Mouse (Mus musculus) liver (tissue): ENCODE measurements around the gene Dut.
"Not testable (repeated sequence)": the region's sequence is repeated elsewhere in the genome, so short reads cannot be mapped to it uniquely, and the experiment has no call there.

Experiments
- DNase-seq: peaks from one replicate; pipeline ENCODE4 v3.0.0-alpha.2; 2020; ENCODE audit warnings: mixed read lengths

Dut gene

DNA sequence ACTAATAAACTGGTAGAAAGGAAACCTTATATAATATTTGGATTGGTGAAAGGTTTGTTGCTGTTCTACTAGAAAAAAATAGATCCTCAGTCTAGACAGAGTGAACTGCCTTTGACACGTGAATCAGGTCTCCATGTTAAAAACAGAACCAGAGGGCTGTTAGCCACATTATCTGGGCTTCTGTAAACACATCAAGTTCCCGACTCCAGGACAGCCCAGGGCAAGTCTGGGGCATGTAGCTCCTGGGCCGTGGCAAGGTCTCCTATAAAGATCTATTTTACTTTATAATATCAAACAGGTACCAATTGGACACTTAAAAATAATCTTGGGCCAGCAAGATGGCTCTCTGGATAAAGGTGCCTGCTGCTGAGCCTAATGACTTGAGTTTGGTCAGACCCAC lies 8.9 kb downstream of the Dut start:
- DNase-seq = no peak

DNA sequence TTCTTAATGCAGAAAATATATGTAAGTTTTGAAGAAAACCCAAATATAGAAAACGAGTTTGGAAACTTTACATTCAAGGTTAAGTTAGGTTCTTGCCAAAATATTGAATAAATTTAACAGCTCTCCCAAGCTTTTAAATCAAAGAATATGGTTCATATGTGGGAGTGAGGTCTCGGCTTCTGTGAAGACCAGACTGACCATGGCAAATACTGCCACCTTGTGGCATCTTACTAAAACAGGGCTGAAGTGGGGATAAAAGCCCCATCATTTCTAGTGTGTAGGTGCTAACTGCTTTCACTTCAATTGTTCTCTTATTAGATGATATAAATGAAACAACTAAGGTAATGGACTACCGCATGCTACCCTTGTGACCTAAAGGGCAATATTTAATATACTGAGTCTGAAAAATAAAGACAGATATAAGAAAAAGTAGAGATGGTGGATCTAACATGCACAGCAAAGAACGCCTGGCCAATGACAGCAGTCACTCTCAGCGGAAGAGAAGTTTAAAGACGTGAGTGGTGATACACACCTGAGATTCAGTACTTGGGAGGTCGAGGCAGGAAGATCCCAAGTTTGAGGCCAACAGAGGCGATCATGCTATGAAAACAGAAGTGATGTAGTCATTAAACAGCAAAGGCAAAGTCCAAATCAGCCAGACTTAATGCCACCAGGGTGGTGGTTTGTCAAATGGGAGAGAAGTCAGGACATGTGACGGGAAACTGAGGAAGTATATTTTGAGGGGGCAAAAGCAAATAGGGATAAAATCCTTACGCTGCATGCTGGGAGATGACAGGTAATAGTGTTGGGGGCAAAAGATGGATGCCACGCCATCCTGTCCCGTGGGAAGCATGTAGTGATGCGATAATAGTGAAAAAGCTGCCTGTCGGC lies 12.5 kb downstream of the Dut start:
- peak; percentile 22 for DNase-seq

DNA sequence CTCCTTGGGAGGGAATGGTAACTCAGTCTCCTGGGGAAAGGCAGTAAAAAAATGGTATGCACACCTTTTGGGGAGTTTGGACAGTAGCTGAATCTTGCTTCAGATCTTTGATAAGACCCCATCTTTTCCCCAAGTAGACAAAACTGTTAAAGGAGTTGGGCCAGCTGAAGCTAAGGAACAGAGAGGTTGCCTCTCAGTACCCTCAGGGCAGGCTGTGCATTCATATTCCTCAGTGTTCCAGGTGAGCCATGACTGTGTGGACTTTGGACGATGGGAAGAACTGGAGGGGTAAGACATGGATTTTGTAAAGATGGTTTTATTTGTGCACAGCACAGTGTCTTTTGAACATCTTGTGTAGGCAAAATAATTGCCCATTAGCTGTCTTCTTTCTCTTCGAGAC lies 13.3 kb downstream of the Dut start:
- no peak for DNase-seq

DNA sequence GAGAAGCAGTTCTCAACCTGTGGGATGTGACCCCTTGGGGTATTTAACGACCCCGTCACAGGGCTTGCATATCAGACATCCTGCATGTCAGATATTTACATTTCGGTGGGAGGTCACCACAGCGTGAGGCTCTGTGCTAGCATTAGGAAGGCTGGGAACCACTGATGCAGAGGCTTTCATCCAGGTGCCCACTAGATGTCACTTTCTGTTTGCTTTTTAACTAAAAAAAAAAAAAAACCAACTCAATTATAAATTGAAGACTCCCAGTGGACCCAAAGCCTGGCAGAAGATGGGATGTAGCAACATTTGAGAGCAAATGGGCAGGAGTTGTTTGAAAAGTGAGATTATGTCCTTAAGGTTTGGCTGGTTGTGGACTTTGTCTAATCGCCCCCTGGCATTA lies 16.1 kb downstream of the Dut start:
- no peak for DNase-seq

DNA sequence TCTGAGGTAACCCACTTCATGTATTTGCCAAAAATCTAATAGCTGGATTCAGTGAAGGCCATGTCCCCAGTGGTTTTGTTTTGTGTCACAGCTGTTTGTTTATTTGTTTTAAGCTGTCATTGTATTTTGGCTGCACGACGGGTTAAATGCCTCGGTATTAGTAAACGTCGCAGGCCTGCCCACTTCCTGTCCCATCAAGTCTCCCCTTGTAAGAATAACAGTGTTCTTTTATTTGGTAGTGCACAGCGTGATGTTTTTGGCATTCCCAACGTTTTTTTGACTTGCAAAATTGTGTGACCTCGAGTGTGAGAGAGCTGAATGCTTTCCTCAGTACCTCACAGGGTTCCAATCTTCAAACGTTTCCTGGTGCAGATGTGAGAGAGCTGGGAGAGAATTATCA lies 16.8 kb downstream of the Dut start:
- no peak for DNase-seq

DNA sequence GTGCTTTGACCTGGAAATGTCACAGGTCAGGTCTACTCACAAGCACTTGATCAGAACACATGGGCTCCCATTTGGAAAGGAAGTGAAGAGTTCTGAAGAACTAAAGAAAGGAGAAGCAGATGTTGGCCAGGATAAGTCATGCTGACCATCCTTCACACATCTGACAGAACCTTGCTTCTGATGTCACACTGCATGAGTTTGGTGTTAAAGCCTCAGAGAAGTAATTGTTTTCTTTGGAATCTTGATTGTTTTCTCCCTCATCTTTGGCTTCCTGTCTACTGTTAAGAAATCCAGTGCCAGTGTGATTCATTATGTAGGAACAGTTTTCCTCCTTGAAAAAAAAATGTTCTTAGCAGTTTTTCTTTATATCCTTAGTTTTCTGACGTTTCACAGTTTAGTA lies 21.9 kb downstream of the Dut start:
- DNase-seq = no peak

DNA sequence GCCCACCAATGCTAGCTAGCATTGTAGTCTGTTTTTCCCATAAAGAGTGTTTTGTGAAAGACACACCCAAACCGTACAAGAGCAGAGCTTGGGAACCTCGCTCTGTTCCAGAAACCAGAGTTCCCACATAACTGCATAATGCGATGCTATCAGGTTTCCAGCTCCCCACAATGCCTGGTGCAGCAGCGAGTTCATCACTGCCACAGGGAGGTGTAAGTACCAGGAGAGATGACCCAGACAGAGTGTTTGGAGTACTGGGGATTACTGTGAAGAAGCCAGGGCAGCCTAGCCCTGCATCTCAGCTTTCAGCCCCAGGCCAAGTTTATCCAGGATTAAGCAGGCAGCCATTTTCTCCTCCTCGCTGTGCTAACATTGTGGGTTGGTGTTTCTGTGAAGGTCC lies 28.6 kb downstream of the Dut start:
- no peak for DNase-seq

DNA sequence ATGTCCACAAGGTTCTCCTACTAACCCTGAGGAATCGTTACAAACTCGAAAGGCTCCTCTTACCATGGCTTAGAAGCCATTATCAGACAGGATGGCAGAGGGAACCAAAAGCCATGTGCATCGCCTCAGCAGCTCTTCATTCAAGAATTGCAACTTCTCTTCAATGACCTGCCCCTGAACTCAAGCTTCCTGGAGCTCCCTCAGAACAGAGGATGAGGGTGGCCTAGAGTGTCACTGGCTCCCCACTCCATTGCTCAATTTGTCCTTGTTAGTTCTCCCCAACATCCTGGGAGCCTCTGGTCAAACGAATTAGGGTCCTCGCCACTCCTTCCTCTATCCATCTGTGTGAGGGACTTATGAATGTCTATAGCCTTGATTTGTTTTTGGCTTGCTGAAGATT lies 29.7 kb downstream of the Dut start:
- DNase-seq = no peak

DNA sequence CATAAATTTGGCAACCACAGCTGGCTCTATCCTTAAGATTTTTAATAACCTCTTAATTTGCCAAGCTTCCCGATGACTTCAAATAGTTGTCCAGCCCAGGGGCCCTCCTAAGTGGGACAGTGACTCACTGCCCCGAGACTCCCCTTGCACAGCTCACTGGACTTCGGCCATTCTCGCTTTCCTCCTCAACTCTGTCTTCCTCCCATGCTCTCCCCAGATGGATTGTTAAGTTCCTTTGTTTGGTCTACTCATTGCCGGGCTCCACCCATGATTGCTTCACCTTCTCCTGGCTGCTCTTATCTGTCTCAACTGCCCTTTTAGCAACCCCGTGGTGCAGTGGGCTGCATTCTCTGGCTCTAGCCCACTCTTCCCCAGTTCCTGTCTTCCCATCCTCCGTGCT lies 31.5 kb downstream of the Dut start:
- DNase-seq = no peak

DNA sequence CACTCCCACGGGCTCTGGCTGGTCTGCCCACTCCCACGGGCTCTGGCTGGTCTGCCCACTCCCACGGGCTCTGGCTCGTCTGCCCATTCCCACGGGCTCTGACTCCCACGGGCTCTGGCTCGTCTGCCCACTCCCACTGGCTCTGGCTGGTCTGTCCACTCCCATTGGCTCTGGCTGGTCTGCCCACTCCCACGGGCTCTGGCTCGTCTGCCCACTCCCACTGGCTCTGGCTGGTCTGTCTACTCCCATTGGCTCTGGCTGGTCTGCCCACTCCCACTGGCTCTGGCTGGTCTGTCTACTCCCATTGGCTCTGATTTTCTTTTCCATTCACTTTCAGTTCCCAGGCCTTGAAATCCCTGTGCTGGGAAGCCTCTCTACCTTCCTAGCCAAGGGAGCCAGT lies 33.0 kb downstream of the Dut start:
- DNase-seq = not testable (repeated sequence)

DNA sequence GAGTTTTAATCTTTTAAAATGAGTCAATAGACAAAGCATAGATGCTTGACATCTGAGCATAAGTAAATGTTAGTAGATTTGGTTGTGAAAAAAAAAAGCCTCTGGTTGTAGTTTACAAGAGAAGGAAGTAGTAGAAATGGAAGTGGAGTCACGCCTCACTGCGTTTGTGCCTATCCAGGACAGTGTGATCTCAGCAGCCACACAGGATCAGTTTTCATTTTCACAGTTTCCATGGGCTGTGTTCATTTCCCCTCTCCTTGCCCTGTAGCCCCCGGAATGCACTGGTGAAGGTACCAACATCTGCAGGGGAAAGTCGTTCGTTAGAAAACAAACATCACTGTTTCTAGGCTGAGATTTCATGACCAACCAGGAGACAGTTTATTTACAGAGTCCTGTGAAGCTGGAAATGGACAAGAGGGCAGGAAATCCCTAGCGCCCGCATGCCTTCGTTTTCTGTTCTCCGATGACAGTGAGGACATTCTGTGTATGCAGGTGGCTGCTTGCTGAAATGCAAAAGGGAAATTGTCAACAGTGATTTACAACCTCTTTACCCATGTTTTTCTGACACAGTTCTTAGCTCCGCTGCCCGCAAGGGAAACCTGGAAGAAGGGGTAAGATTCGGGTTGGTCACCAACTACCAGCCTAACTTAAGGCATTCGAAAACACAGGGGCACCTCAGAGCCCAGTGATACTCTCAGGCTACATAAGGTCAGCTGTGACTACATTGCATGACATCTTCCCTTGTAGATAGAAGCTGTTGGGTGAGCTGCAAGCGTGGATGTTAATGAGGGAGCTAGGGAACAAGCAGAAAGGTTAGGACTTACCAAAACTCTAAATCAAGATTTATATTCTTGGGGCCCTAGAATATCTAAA lies 35.6 kb downstream of the Dut start:
- no peak for DNase-seq

DNA sequence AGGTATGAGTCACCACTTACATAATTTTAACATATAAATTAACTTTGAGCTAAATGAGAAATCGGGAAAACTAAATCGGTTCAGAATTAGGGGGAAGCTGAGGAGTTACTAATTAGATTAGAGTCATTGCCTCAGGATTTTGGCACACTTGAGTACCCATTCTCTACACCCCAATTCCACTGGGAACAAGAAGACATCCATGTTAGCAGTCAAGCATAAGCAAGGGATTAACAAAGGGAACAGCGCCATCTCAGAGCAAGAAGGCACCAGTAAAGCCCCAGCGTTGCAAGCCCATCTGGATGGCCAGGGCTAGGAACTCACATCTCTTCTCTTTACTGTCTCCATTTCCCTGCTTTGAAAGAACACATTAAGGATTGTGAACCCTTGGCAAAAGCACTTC lies 38.8 kb downstream of the Dut start:
- no peak for DNase-seq

DNA sequence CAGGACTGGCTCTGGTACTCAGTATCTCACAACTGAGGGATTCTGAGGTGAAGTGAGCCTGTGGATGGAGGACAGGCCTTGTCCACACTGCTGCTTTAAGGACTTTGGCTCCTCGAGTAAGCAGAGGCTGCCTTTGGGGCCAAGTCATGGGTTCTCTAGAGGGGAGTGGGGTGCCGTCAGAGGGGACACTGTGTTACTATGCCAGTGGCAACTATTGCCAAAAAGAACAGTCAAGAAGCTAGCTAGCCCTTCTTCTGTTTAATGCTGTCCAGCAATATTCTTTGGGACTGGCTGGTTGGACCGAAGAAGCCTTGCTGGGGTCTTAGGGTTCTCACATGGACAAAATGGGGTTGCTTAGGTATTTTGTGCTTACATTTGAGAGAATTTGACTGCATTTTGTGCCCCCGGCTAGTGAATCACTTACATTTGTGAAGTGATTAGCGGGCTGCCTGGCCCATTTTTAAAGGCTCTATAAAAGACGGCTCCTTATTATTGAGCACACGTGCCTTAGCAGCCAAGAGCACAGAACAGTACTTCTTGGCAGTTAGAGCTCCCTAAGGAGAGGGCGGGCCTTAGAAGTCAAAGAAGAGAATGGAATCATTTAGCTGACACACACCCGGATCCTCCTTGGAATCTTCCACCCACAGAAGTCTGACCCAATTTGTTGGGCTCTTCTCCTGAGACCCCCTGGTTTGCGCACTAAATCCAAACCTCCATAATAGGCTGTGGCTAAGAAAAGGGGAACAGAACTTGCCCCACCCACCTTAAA lies 43.4 kb downstream of the Dut start:
- DNase-seq = no peak

DNA sequence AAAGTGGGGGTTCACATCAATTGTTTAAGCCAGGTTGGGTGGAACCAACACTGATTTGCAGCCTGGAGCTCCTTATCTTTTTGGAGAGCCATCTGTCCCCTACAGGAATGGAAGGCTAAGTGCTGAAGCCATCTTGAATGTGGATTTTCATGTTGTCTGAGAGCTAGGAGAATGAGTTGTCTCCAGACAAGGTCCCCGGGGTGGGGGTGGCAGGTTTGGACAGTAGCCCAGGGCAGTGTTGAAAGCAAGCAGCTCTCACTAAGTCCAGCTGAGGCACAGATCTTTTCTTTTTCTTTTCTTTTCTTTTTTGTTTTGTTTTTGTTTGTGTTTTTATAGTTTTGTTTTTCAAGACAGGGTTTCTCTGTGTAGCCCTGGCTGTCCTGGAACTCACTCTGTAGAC lies 44.1 kb downstream of the Dut start:
- no peak for DNase-seq

DNA sequence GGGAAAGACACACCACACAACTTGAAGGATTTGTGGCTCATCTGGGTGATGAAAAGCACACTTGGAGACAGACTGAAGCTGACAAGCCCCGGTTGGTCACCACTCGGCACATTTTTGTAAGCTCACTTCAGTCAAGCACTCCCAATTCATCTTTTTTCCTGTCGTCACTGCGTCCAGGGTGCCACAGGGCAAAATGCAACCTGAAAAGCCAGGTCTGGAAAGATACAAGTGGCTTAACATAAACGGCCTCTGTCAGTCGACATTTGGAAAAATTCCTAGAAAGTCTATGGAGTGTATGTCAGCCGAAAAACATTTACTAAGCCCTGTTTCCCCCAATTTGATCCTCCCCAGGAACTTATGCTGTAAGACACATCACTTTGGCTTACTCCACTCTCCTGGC lies 45.6 kb downstream of the Dut start:
- no peak for DNase-seq

DNA sequence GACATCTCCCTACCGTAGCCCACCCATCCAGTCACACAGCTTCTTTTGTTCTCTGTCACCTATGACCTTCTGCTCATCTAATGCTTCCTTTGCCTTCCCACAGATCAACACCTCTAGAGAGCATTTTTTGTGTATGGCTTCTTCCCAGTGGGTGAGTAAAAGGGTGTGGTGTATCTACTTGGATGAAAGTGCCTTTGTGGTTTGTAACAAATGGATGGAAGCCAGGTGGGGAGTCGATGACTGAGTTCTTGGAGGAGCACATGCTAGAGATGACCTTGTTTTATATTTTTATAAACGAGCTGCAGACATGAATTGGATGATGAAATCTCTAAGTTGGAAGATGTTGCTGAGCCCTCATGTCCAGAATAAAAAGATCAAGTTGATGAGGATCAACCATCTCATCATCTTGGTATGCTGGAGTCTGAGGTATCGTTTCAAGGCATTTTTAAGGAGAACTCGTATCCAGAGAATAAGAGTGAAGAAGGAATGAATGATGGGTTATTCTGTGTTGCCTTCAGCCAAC lies 47.0 kb downstream of the Dut start:
- no peak for DNase-seq

DNA sequence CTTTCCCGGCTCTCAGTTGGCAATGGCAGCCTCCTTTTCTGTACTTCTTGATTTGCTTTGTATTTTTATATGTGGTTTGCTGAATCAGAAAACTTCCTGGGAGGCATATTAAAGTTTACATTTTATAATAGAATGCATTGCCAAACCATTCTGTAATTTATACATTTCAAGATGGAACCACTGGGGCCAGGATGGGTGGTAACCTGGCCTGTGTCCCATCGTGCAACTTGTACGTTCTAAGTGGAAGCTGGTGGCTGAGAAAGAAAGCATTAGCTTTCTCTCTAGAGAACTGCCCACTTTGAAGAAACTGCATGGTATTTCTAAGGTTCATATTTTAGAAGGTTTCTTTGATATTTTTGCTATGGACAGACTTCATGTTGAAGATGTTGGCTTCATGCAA lies 48.5 kb downstream of the Dut start:
- no peak for DNase-seq

DNA sequence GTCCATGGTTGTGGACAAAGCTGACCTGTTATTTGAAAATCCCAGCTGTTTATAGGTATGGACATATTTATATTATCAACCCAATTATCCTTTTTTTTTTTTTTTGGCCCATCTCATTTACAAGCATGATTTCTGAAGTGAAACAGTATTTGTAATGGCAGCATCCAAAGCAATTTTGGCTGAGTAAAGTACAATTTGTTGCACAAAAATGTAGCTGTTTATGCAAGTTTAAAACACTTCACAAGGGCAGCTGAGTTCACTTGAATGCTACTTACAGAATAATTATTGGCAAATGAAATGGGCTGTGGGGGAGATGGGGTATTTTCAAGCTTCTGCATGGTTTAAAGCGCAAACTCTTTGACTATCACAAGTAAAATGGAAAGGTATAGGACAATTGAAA lies 51.9 kb downstream of the Dut start:
- no peak for DNase-seq

DNA sequence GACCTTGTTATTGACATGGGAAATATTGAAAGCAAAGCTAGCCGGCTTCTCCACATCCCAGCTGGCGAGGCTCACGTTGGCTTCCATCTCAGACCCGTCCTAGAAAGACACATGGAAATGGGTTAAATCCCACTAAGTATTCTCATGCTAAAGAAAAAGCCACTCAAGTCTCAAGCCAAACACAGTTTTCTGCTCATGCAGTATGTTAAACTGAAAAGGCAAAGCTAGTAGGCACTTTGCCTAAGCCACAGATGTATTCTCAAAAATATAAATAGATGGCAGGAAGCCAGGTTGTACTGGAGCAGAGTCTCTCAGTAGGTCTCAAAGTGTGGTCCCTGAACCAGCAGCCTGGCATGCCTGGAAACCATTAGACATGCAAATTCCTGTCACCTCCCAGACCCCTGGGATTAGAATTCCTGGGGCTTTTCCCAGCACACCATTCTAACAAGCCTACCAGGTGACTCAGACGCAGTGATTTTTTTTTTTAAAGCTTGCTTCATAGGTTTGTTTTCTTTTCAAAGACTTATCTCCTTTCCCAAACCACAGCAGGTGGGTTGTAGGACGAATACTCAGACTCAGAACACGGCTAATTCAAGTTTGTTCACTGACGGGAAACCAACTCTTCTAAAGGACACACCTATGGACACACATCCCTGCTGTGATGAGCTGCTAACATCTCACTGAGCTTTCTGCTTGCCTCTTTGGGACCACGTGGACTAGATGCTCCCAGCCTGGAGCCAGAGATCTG lies 55.1 kb downstream of the Dut start:
- DNase-seq = no peak

DNA sequence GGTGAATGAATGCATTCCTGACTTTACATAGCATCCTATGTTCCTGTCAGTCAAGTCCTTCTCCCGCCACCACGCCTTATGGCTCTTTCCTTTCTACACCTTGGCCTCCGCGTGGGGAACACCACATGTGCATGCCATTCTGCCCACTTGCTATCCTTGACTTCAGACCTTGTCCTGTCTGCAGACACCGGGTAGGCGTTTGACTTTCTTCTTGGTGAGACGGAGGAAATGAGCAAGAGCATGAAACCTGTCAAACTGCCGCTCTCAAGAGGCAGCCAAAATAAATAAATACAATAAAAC lies 55.6 kb downstream of the Dut start:
- DNase-seq = no peak

DNA sequence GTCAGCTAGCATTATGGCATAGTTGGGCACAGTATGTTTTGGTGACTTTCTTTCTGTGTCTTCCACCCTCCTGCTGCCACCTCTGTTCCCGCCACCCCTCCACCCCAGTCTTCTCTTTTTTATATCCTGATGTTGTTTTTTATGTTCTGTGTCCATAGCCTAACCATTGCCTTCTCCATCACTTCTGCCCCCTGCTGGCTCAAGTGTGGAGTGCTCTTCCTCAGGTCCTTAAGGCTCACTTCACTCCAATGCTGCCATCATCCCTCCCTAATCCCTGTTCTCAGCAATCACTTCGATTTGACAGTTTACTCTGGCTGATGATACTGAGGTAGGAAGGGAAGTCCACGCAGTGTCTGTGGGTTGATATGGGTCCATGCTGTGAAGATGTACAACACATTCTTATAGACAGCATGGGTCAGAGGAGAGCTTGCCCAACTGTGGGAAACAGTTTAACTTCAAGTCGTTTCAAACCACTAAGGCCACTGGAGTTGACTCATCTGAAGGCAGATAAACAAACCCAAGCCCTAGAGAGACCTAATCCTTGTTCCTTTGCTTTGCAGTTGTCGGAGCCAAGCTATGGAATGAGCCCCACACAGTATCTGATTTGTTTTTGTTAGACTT lies 56.9 kb downstream of the Dut start:
- DNase-seq = no peak

DNA sequence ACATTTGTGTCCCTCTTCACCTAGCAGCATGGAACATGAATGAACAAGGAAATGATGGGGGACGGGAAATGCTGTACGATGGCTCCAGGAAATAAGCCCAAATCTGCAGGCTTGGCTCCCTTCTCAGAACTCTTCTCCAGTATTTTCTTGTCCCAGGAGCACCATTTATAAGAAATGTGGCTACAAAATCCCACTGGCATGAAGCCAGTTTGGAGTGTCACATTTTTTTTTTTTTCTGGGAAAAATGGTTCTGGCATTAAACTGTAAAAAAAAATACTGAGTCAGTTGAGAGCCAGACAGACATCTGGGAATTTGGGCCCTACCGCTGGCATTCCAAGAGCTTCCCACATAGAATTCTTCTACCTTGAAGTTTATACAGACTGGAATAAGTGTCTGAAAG lies 57.8 kb downstream of the Dut start:
- no peak for DNase-seq
